Mouse (Mus musculus): ENCODE measurements around the gene 6030468B19Rik. TPM values are rescaled to one million over a fixed set of nuclear protein-coding genes. Genes with fewer than 3 reads are reported as not detected.

6030468B19Rik gene
- total and polyA plus RNA-seq, 2 experiments from 2014 or later, result not detected

GRCm38 (mm10) chr11:117791441-117791761 is 6.1 kb upstream of the 6030468B19Rik start:
- no peaks in the 10 kb centered on the region for H3K36me3 ChIP-seq (ENCODE audit: insufficient read depth, low read length)
- H3K9ac ChIP-seq (replicated peaks; ENCODE audit: low read length, poor library complexity, severe bottlenecking), result no peak overlapping the region
- 80% methylated on average over 9 of the region's 9 CpGs for WGBS
- no peaks in the 10 kb centered on the region for H3K4me1 ChIP-seq (ENCODE audit: insufficient read depth, low read length)
- no peak for ATAC-seq (ENCODE audit: low FRiP score)
- no peaks in the 10 kb centered on the region for H3K9me3 ChIP-seq (ENCODE audit: low read length)
- no peak for TF ChIP-seq CTCF (IDR thresholded peaks at IDR 0.05)
- H3K4me2 ChIP-seq (ENCODE audit: low read depth, low read length, poor library complexity, severe bottlenecking), result no peak overlapping the region
- no peak for DNase-seq (ENCODE audit: low spot score)
- no peak overlapping the region for H3K4me3 ChIP-seq (ENCODE audit: low read depth, low read length)
- no peaks in the 10 kb centered on the region for H3K27me3 ChIP-seq (ENCODE audit: insufficient read depth, low read length)
- H3K27ac ChIP-seq (ENCODE audit: low read depth, low read length), result no peak overlapping the region

GRCm38 (mm10) chr11:117792281-117792888 is 5.1 kb upstream of the 6030468B19Rik start:
- Histone ChIP-seq H3K4me2 (ENCODE audit: low read depth, low read length, poor library complexity, severe bottlenecking) (0 out of 2 replicates have a peak overlapping the region, but pooled peaks have one; percentile 10), H3K27ac (ENCODE audit: low read depth, low read length) (no peak overlapping the region), H3K36me3 (ENCODE audit: insufficient read depth, low read length) (no peaks in the 10 kb centered on the region), H3K9ac (replicated peaks; ENCODE audit: low read length, poor library complexity, severe bottlenecking) (no peak overlapping the region), H3K9me3 (ENCODE audit: low read length) (no peaks in the 10 kb centered on the region), H3K4me3 (ENCODE audit: low read depth, low read length) (no peak overlapping the region), H3K27me3 (ENCODE audit: insufficient read depth, low read length) (no peaks in the 10 kb centered on the region), H3K4me1 (ENCODE audit: insufficient read depth, low read length) (no peaks in the 10 kb centered on the region)
- ATAC-seq (ENCODE audit: low FRiP score), result no peak
- DNase-seq (ENCODE audit: low spot score), result no peak
- no peak for TF ChIP-seq CTCF (IDR thresholded peaks at IDR 0.05)
- WGBS, result 16% methylated on average over 22 of the region's 22 CpGs

- no peaks in the 10 kb centered on the region for H3K9me3 ChIP-seq (ENCODE audit: low read length)
- no peak overlapping the region for H3K27ac ChIP-seq (ENCODE audit: low read depth, low read length)
- ATAC-seq (ENCODE audit: low FRiP score) (no peak), DNase-seq (ENCODE audit: low spot score) (no peak)
- no peaks in the 10 kb centered on the region for H3K27me3 ChIP-seq (ENCODE audit: insufficient read depth, low read length)
- H3K4me1 ChIP-seq (ENCODE audit: insufficient read depth, low read length), result no peaks in the 10 kb centered on the region
- 62% methylated on average over 4 of the region's 4 CpGs for WGBS
- no peak overlapping the region for H3K4me2 ChIP-seq (ENCODE audit: low read depth, low read length, poor library complexity, severe bottlenecking)
- H3K9ac ChIP-seq (replicated peaks; ENCODE audit: low read length, poor library complexity, severe bottlenecking), result no peak overlapping the region
- H3K36me3 ChIP-seq (ENCODE audit: insufficient read depth, low read length), result no peaks in the 10 kb centered on the region
- H3K4me3 ChIP-seq (ENCODE audit: low read depth, low read length), result no peak overlapping the region
- TF ChIP-seq CTCF (IDR thresholded peaks at IDR 0.05), result no peak
Observed at GRCm38 (mm10) chr11:117794035-117794551, 3.4 kb upstream of the 6030468B19Rik start.

GRCm38 (mm10) chr11:117796954-117797353 is 506 bp upstream of the 6030468B19Rik start:
- Histone ChIP-seq H3K27me3 (ENCODE audit: insufficient read depth, low read length) (no peaks in the 10 kb centered on the region), H3K27ac (ENCODE audit: low read depth, low read length) (no peak overlapping the region), H3K4me2 (ENCODE audit: low read depth, low read length, poor library complexity, severe bottlenecking) (no peak overlapping the region), H3K9ac (replicated peaks; ENCODE audit: low read length, poor library complexity, severe bottlenecking) (no peak overlapping the region), H3K4me3 (ENCODE audit: low read depth, low read length) (no peak overlapping the region), H3K4me1 (ENCODE audit: insufficient read depth, low read length) (no peaks in the 10 kb centered on the region), H3K9me3 (ENCODE audit: low read length) (no peaks in the 10 kb centered on the region), H3K36me3 (ENCODE audit: insufficient read depth, low read length) (no peaks in the 10 kb centered on the region)
- no peak for TF ChIP-seq CTCF (IDR thresholded peaks at IDR 0.05)
- ATAC-seq (ENCODE audit: low FRiP score) (no peak), DNase-seq (ENCODE audit: low spot score) (no peak)
- WGBS, result 52% methylated on average over 5 of the region's 5 CpGs

- ATAC-seq (ENCODE audit: low FRiP score), result no peak
- TF ChIP-seq CTCF (IDR thresholded peaks at IDR 0.05), result no peak
Observed at GRCm38 (mm10) chr11:117798160-117798541, 691 bp downstream of the 6030468B19Rik start.

GRCm38 (mm10) chr11:117799174-117799573 is 1.7 kb downstream of the 6030468B19Rik start:
- no peak overlapping the region for H3K27ac ChIP-seq (ENCODE audit: low read depth, low read length)
- H3K9ac ChIP-seq (replicated peaks; ENCODE audit: low read length, poor library complexity, severe bottlenecking), result no peak overlapping the region
- no peaks in the 10 kb centered on the region for H3K4me1 ChIP-seq (ENCODE audit: insufficient read depth, low read length)
- no peaks in the 10 kb centered on the region for H3K36me3 ChIP-seq (ENCODE audit: insufficient read depth, low read length)
- no peak for TF ChIP-seq CTCF (IDR thresholded peaks at IDR 0.05)
- 76% methylated on average over 5 of the region's 5 CpGs for WGBS
- no peak overlapping the region for H3K4me2 ChIP-seq (ENCODE audit: low read depth, low read length, poor library complexity, severe bottlenecking)
- no peaks in the 10 kb centered on the region for H3K27me3 ChIP-seq (ENCODE audit: insufficient read depth, low read length)
- DNase-seq (ENCODE audit: low spot score) (no peak), ATAC-seq (ENCODE audit: low FRiP score) (no peak)
- no peaks in the 10 kb centered on the region for H3K9me3 ChIP-seq (ENCODE audit: low read length)
- no peak overlapping the region for H3K4me3 ChIP-seq (ENCODE audit: low read depth, low read length)

More at GRCm38 (mm10) chr11:117798160-117798541, 691 bp downstream of the 6030468B19Rik start:
- Histone ChIP-seq H3K9me3 (ENCODE audit: low read length) (no peaks in the 10 kb centered on the region), H3K36me3 (ENCODE audit: insufficient read depth, low read length) (no peaks in the 10 kb centered on the region), H3K4me2 (ENCODE audit: low read depth, low read length, poor library complexity, severe bottlenecking) (no peak overlapping the region), H3K9ac (replicated peaks; ENCODE audit: low read length, poor library complexity, severe bottlenecking) (no peak overlapping the region), H3K4me3 (ENCODE audit: low read depth, low read length) (no peak overlapping the region), H3K27me3 (ENCODE audit: insufficient read depth, low read length) (no peaks in the 10 kb centered on the region), H3K27ac (ENCODE audit: low read depth, low read length) (no peak overlapping the region), H3K4me1 (ENCODE audit: insufficient read depth, low read length) (no peaks in the 10 kb centered on the region)
- 65% methylated on average over 2 of the region's 2 CpGs for WGBS
- DNase-seq (ENCODE audit: low spot score), result no peak

Data from midbrain, postnatal 0 days (tissue).